In the genomic region with DNA sequence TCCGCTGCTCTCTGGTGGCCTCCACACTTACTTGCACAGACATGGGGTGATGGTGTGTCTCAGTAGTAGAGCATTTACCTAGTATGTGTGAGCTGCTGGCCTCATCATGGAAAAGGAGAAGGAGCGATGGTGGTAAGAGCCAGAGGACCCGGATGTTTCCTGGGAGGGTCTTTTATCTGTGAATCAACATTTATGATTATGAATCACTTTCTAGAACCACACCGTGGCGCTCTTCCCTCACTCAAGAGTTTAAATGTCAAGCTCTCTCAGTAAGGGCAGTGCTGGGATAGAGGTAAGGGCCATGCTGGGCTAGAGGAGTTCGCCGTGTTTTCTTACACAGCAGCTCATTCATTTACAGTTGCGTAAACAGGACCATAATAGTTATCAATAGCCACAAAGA, we compare ENCODE assay signal across 9 mouse cellular contexts. TPM values are rescaled to one million over a fixed set of nuclear protein-coding genes. Genes with fewer than 3 reads are reported as not detected.
DNase-seq lines count a peak whose midpoint lies in the region; ATAC-seq and TF ChIP-seq lines count a peak whose summit lies in the region.
"Had no signal": no experiment of that assay in that cellular context is flagged by ENCODE, and none has a peak within 500 bp of the region (broad histone marks: within the 10 kb centered on the region; RNA-seq: fewer than 3 reads in every experiment).

No protein-coding gene starts in this region.

- H3K27ac ChIP-seq in kidney, adult 2 months (ENCODE audit: insufficient read depth, low read depth, low read length) = no peak overlapping the region
- H3K27ac ChIP-seq: embryonic facial prominence, embryonic 12.5 days had no signal

- 0 out of 2 replicates have a peak, but pooled peaks have one; percentile 28 for TF ChIP-seq CTCF in kidney, adult 2 months (conservative IDR thresholded peaks at IDR 0.05; ENCODE audit: insufficient read depth, insufficient read length, low read depth, low read length)

- ATAC-seq in frontal cortex, adult (ENCODE audit: low TSS enrichment) = peak; percentile 62

- no peaks in the 10 kb centered on the region for H3K36me3 ChIP-seq in kidney, adult 2 months (ENCODE audit: control insufficient read depth, insufficient read depth, low read length)
- H3K36me3 ChIP-seq: embryonic facial prominence, embryonic 12.5 days had no signal

- no peaks in the 10 kb centered on the region for H3K4me1 ChIP-seq in kidney, adult 2 months (ENCODE audit: control insufficient read depth, insufficient read depth, low read length)
- H3K4me1 ChIP-seq: embryonic facial prominence, embryonic 12.5 days had no signal

- 42% methylated on average over 8 of the region's 8 CpGs for WGBS in kidney, adult 2 months

- H3K27me3 ChIP-seq in kidney, adult 2 months (replicated peaks; ENCODE audit: control insufficient read depth, insufficient read depth, low read length) = no peaks in the 10 kb centered on the region
- H3K27me3 ChIP-seq: embryonic facial prominence, embryonic 12.5 days had no signal

- no peak for TF ChIP-seq POLR2A in kidney, adult 2 months (IDR thresholded peaks at IDR 0.05; ENCODE audit: low read depth, low read length)

- no peak overlapping the region for H3K4me3 ChIP-seq in kidney, adult 2 months (ENCODE audit: insufficient read depth, low read depth, low read length)
- H3K4me3 ChIP-seq: embryonic facial prominence, embryonic 12.5 days had no signal

- peak; percentile 18 for DNase-seq in adrenal gland, postnatal 25 days
- DNase-seq in adrenal gland, adult 18-20 months (ENCODE audit: low spot score in 2 of 2) = no peak
- DNase-seq in kidney, adult 2 months = peak; percentile 23
- DNase-seq in kidney, adult 9 months = no peak
- peak; percentile 42 for DNase-seq in A20 (ENCODE audit: low read depth, low spot score)
- peak; percentile 65 for DNase-seq in retina, postnatal 1 day
- no peak for DNase-seq in liver

RNA-seq across cellular contexts. Expression of a gene that starts 19.2 kb away (rescaled TPM):
- 36.9 and 40.3 TPM in 2 replicates for total RNA-seq in adrenal gland, postnatal 25 days (2021)
- 10 to 100 TPM; 26.3 to 26.9 TPM for total RNA-seq in adrenal gland, adult 18-20 months (2021)
- polyA plus RNA-seq in kidney, adult 2 months (2012; rRNA removed) = 19.8 and 26.9 TPM in 2 replicates

Comparison
In these comparisons a context has a peak if more than half of its experiments do, and no peak if none do; other contexts are left out.
1. DNase-seq: peak in adrenal gland, postnatal 25 days (single experiment), kidney, adult 2 months (single experiment), A20 (single experiment) and retina, postnatal 1 day (single experiment); none in adrenal gland, adult 18-20 months (0 of 2), kidney, adult 9 months (single experiment) and liver (single experiment).